Mouse (Mus musculus) heart, postnatal 0 days (tissue): ENCODE measurements around the gene Gm2174.

Source experiments
- CTCF ChIP-seq: IDR thresholded peaks from 2 replicates; pipeline ENCODE4 v1.5.1; 2016; ENCODE audit warnings: antibody characterized with exemption, control low read depth, low read depth
- EP300 ChIP-seq: IDR thresholded peaks from 2 replicates; pipeline ENCODE4 v1.6.1; 2016; ENCODE audit warnings: antibody characterized with exemption, low read depth

DNA sequence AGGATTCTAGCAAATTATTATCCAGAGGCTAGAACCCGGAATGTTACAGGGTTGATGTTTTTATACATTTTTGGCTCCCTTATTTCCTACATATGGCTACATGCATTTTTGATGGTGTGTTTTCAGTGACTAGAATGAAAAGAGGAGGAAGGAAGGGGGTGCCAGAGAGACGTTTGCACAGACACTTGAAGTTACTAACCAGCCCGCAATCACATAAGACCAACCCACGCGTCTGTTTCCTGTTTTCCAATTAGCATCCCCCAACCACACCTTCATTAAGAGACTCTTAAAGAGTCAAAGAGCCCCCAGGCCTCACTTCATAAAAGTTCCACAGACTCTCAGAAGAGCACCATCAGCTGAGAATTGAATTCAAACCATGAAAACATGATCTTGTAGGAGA is 41.6 kb upstream of the Gm2174 start:
- TF ChIP-seq CTCF = no peak
- TF ChIP-seq EP300 = no peak
